Comparison of ENCODE assay signal across 1 mouse cellular context in the genomic region with DNA sequence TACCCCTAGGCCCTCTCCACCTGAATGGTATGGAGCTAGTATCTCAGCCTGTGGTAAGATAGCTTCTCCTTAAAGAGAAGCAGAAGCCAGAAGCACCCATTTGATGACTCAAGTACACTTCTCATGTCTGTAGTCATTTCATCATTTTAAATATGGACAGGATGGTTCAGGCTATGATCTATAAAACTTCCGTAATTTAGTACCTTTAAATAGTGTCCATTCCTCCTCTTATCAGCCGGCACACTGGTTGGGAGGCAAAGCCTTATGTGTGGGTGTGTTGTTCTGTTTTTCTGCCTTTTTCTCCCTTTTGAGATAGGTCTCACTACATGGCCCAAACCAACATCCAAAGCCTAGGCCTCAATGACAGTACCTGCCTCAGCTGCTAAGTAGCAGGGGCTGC.
TF ChIP-seq lines count a peak whose summit lies in the region.

No protein-coding gene starts in this region.

TF ChIP-seq in myocyte, 11 proteins besides CTCF, POLR2A, EP300 and RAD21 (continued from another document):
- no peak for TF ChIP-seq TCF3 (IDR thresholded peaks at IDR 0.05; ENCODE audit: insufficient read length, low read depth)
- no peak for TF ChIP-seq E2F4 (IDR thresholded peaks at IDR 0.05; ENCODE audit: insufficient read depth)
- TF ChIP-seq MAX (IDR thresholded peaks at IDR 0.05; ENCODE audit: low read depth), result no peak
- no peak for TF ChIP-seq POLR2AphosphoS2 (IDR thresholded peaks at IDR 0.05; ENCODE audit: insufficient read length, low read depth)
- TF ChIP-seq MYOD1 (IDR thresholded peaks at IDR 0.05; ENCODE audit: control insufficient read depth in 1 of 3, insufficient read length in 2 of 3, low read depth in 2 of 3), result no peak
- no peak for TF ChIP-seq USF1 (IDR thresholded peaks at IDR 0.05; ENCODE audit: low read depth)
TF ChIP-seq in myocyte: peak in this region for 0.
